Mouse (Mus musculus) G1E (cell line): Measurements from ENCODE around the gene Nfic. TPM values are rescaled to one million over a fixed set of nuclear protein-coding genes. Genes with fewer than 3 reads are reported as not detected.

Source experiments
- ATAC-seq: 2 replicates; pipeline ENCODE4 v1.8.0; 2016; ENCODE audit warnings: mild to moderate bottlenecking; ENCODE audit not compliant: insufficient number of reproducible peaks, poor library complexity, low FRiP score, severe bottlenecking; ENCODE audit errors: extremely low read depth
- DNase-seq: peaks from one replicate; pipeline ENCODE4 v3.0.0; 2012; ENCODE audit warnings: low spot score
- H3K27me3 ChIP-seq: 2 replicates; pipeline ENCODE4 v1.6.1; 2012; ENCODE audit warnings: mild to moderate bottlenecking, low read length, inconsistent platforms; ENCODE audit not compliant: insufficient read depth
- H3K36me3 ChIP-seq: replicated peaks from 2 replicates; pipeline ENCODE3; 2012; ENCODE audit warnings: mild to moderate bottlenecking, inconsistent platforms
- H3K4me1 ChIP-seq: 2 replicates; pipeline ENCODE4 v1.6.1; 2012; ENCODE audit warnings: low read depth, low read length, inconsistent platforms, mixed read lengths; ENCODE audit not compliant: insufficient read depth
- H3K4me3 ChIP-seq: 2 replicates; pipeline ENCODE4 v1.5.1; 2012; ENCODE audit warnings: low read depth, mild to moderate bottlenecking, inconsistent platforms, low read length, moderate library complexity, mixed read lengths
- H3K9me3 ChIP-seq: replicated peaks from 2 replicates; pipeline ENCODE4 v1.6.1; 2012; ENCODE audit warnings: inconsistent platforms
- CTCF ChIP-seq: IDR thresholded peaks from 2 replicates; pipeline ENCODE4 v1.5.1; 2012; ENCODE audit warnings: low read depth, low read length, inconsistent platforms, mixed read lengths
- GATA1 ChIP-seq: IDR thresholded peaks from 2 replicates; pipeline ENCODE4 v1.6.1; 2012; ENCODE audit warnings: borderline replicate concordance, low read length, inconsistent platforms, mixed read lengths
- GATA2 ChIP-seq: IDR thresholded peaks from 2 replicates; pipeline ENCODE4 v1.6.1; 2012; ENCODE audit warnings: low read depth, low read length, inconsistent platforms, borderline replicate concordance
- POLR2AphosphoS5 ChIP-seq: IDR thresholded peaks from 2 replicates; pipeline ENCODE4 v1.6.1; 2012; ENCODE audit warnings: low read depth, low read length, inconsistent platforms; ENCODE audit not compliant: insufficient replicate concordance
- TAL1 ChIP-seq: conservative IDR thresholded peaks from 2 replicates; pipeline ENCODE4 v1.6.1; 2012; ENCODE audit warnings: low read depth, low read length, inconsistent platforms, mixed read lengths
- polyA plus RNA-seq: library from polyadenylated mRNA; stranded (reverse); fragments of >175 nt; gene quantifications from 2 replicates; pipeline ENCODE4 v1.2.3, GENCODE M21; 2012
- total RNA-seq, 2 experiments: library from RNA; stranded (forward) in 1 of 2; stranded (reverse) in 1 of 2; fragments of 200-1000 nt in 1 of 2; fragments of >200 nt in 1 of 2; fragmentation: Nextera tagmentation in 1 of 2; gene quantifications; 2 replicates each; pipeline ENCODE4 v1.2.3; 2014 to 2017

The Nfic gene
- 6.9 and 9.5 TPM in 2 replicates for total RNA-seq (2014; fragmentation: Nextera tagmentation)
- 0.52 and 0.66 TPM in 2 replicates for total RNA-seq (2017)
- polyA plus RNA-seq = 16.1 and 19.3 TPM in 2 replicates

DNA sequence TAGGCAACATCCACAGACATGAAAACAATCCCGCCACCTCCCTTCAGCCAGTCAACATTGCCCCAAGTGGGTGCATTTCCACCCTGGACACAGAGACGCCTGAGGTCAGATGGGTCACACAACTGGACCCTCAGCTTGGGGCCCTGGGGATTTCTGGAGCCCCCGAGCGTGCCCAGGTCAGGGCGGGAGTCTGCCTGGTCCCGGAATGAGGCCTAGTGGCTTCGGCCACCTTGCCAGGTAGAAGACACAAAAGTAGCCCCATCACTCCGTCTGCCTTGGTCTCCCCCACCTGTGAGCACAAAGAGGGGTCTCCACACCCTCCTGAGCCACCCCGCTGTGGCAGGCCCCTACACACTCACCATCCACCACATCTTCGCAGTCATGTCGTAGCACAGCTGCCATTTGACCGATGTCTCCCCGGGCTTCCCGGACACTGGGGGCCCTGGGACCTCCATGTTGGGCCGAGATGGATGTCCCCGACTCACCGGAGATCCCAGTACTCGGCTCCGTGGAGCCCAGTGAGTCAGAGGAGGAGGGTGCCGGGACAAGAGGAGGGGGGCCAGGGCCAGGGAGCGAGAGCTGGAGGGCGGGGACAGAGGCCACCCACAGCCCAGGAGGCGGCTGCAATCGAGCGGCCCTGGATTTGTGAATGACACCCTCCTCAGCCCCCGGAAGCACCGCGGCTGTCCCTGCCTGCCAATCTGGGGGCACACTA lies at the start of gene Nfic:
Gene Nfic (minus strand): TSS at position 455 of the 715 bp plus-strand sequence.
- Histone ChIP-seq H3K27me3 (peaks cover 54% of the 10 kb centered on the region), H3K4me3 (no peak within 1 kb of the TSS), H3K36me3 (no peaks in the 10 kb centered on the region), H3K4me1 (peaks cover 33% of the 10 kb centered on the region), H3K9me3 (no peaks in the 10 kb centered on the region)
- ATAC-seq = no peak
- no peak for DNase-seq
- no peak for TF ChIP-seq TAL1
- no peak for TF ChIP-seq POLR2AphosphoS5
- TF ChIP-seq CTCF = no peak
- no peak for TF ChIP-seq GATA2
- TF ChIP-seq GATA1 = no peak

- peak; percentile 99 for TF ChIP-seq CTCF
- no peak for TF ChIP-seq GATA1
- no peak for TF ChIP-seq GATA2
- no peak for TF ChIP-seq POLR2AphosphoS5
- no peaks in the 10 kb centered on the region for H3K27me3 ChIP-seq
- no peak for ATAC-seq
- 0 out of 2 replicates have a peak, but pooled peaks cover 5% of the 10 kb centered on the region for H3K9me3 ChIP-seq
- peaks cover 49% of the 10 kb centered on the region for H3K4me1 ChIP-seq
- peaks cover 81% of the 10 kb centered on the region for H3K36me3 ChIP-seq
- peak overlapping the region; percentile 57; the same call in 1 of the 2 replicates for H3K4me3 ChIP-seq
- DNase-seq = peak; percentile 67
Measured at GRCm38 (mm10) chr10:81502658-81503057, 47.2 kb upstream of the Nfic start.

- H3K4me1 ChIP-seq = peaks cover 53% of the 10 kb centered on the region
- ATAC-seq (no peak), DNase-seq (no peak)
- peaks cover 75% of the 10 kb centered on the region for H3K36me3 ChIP-seq
- H3K4me3 ChIP-seq = no peak overlapping the region
- H3K9me3 ChIP-seq = 0 out of 2 replicates have a peak, but pooled peaks cover 5% of the 10 kb centered on the region
- TF ChIP-seq POLR2AphosphoS5 (no peak), GATA1 (no peak), CTCF (no peak), TAL1 (no peak), GATA2 (no peak)
- H3K27me3 ChIP-seq = no peaks in the 10 kb centered on the region
Measured at GRCm38 (mm10) chr10:81501863-81502262, 46.4 kb upstream of the Nfic start.

DNA sequence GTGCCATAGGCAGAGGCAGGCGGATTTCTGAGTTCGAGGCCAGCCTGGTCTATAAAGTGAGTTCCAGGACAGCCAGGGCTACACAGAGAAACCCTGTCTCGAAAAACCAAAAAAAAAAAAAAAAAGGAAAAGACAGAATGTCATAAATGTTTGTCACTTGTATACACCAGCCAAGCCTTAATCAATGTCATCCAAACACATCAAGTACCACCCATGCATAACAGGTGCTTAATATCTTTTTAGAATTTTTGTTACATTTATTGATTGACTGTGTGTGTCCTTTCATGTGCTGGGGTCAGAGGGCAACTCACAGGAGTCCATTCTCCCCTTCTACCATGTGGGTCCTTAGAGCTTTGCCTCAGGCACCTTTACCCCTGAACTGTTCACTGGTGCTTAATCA lies 44.6 kb upstream of the Nfic start, which contains the start of gene S1pr4:
Gene S1pr4 (minus strand): TSS at position 101 of the 400 bp plus-strand sequence.
- Histone ChIP-seq H3K4me3 (peak within 1 kb of the TSS; percentile 97; the same call in 1 of the 2 replicates), H3K4me1 (peaks cover 67% of the 10 kb centered on the region), H3K9me3 (0 out of 2 replicates have a peak, but pooled peaks cover 2% of the 10 kb centered on the region), H3K36me3 (peaks cover 60% of the 10 kb centered on the region), H3K27me3 (no peaks in the 10 kb centered on the region)
- TF ChIP-seq GATA2 = no peak
- no peak for TF ChIP-seq GATA1
- no peak for TF ChIP-seq CTCF
- TF ChIP-seq TAL1 = no peak
- TF ChIP-seq POLR2AphosphoS5 = no peak
- no peak for ATAC-seq
- no peak for DNase-seq

GRCm38 (mm10) chr10:81499250-81499901 lies 43.9 kb upstream of the Nfic start:
- TF ChIP-seq POLR2AphosphoS5 (no peak), GATA1 (no peak), TAL1 (no peak), GATA2 (no peak), CTCF (no peak)
- peak overlapping the region; percentile 97; the same call in 1 of the 2 replicates for H3K4me3 ChIP-seq
- DNase-seq (no peak), ATAC-seq (no peak)
- H3K36me3 ChIP-seq = peaks cover 62% of the 10 kb centered on the region
- no peaks in the 10 kb centered on the region for H3K27me3 ChIP-seq
- H3K4me1 ChIP-seq = peaks cover 73% of the 10 kb centered on the region
- H3K9me3 ChIP-seq = no peaks in the 10 kb centered on the region

GRCm38 (mm10) chr10:81498316-81499249 lies 43.1 kb upstream of the Nfic start:
- H3K4me3 ChIP-seq = peak overlapping the region; percentile 97; the same call in 1 of the 2 replicates

More at GRCm38 (mm10) chr10:81498316-81499249, 43.1 kb upstream of the Nfic start:
- ATAC-seq (no peak), DNase-seq (no peak)
- H3K36me3 ChIP-seq = peaks cover 62% of the 10 kb centered on the region
- TF ChIP-seq POLR2AphosphoS5 = no peak
- TF ChIP-seq CTCF = peak; percentile 14; the same call in 1 of the 2 replicates
- H3K4me1 ChIP-seq = peaks cover 81% of the 10 kb centered on the region
- H3K9me3 ChIP-seq = no peaks in the 10 kb centered on the region
- no peaks in the 10 kb centered on the region for H3K27me3 ChIP-seq
